Mouse (Mus musculus): ENCODE results near the gene Haus3.

Haus3 gene

DNA sequence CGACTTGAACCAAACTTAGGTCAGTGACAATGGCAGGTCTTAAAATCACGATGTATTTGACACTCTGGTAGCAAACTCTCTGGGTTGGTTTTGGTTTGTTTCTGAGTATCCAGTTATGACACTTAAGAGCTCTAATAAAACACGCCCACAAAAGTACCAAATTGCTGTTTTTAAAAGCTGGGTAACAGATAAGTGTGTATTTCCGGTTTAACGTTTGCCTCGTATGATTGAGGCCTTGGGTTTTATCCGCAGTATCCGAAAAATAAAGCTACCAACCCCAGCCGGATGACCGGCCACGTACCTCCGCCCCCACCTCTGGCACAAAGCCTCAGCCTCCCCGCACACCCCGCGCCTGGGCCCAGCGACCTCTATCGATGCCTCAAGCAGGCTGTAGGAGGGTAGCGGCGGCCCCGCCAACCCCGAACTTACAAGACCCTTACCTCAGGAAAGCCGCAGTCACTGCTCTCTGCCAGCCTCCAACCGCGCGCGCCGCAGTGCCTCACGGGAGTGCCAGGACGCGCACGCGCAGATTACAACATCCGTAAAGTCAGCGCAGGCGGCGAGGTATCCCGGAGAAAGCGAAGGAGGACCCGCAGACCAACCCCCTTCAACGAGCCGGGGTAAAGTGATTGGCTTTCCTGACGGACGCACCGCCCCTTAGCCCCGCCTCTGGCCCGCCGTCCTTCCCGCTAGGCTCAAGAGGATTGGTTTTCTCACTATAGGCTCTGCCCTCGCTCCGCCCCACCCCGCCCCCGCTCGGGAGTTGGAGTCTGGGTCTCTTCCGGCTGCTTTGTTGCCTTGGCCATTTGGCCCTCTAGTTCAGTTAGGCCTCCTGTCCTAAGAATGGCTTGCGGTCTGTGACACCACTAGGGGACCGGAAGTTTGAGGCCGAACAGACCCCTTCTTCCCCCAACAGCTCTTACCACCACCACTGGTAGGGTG lies at the start of gene Haus3, which contains the start of gene Poln:
Gene Haus3 (minus strand): TSS at position 578 of the 942 bp plus-strand sequence.
Gene Poln (minus strand): TSS at position 499 of the 942 bp plus-strand sequence.
- DNase-seq (ENCODE audit: low spot score): peak; percentile 98

DNA sequence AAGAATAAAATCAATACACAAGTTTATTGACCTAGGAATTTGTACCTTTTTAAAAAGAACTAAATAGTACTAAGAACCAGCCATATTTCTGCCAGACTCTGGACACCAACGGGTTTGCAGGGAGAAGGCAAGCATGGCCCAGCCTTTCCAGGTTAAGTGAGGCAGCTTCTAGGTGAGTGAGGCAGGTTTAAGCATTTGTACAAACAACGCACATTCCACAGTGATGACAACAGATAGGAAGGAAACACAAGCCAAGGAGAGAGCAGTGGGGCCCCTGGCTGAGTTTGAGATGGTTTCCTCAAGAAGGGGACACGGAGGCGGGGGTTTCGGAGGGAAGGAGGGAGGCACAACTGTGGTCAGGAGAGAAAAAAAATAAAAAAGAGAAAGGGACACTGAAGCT lies 49.3 kb upstream of the Haus3 start:
- no peak for DNase-seq (ENCODE audit: low spot score)

DNA sequence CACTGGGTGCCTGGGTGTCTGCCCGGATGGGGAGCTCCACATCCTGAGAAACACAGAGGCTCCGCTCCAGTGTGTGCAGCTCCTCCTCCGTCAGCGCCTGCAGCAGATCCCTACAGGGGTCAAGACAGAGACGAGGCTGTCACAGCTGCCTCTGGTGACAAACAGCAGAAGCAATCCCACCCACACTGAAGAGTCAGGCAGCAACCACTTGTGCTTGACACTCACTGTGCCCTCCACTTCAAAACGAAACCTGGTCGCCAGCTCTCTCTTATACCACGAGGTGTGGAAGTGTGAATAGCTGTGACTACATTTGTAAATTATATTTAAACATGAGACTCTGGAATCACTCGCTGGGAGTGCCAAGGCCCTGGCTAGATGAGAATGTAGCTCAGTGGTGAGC lies 48.4 kb upstream of the Haus3 start:
- DNase-seq (ENCODE audit: low spot score): no peak

DNA sequence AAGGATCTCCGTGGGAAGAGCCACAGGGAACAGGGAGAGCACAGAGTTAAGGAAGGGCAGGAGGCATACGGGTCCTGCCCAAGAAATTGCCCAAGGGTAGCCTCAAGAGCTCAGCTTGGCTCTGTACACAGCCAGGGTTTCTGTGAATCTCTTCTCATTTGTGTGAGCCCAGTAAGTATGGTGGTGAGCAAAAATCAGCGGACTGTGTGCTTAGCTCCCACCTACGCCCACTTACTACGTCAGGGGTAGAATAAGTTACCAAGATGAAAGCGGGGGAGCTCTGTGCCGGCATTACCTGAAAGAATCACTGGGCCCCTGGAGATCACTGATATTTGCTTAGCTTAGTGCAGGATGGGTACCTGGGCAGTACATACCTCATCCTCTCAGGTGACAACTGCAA lies 46.7 kb upstream of the Haus3 start:
- DNase-seq (ENCODE audit: low spot score): no peak

DNA sequence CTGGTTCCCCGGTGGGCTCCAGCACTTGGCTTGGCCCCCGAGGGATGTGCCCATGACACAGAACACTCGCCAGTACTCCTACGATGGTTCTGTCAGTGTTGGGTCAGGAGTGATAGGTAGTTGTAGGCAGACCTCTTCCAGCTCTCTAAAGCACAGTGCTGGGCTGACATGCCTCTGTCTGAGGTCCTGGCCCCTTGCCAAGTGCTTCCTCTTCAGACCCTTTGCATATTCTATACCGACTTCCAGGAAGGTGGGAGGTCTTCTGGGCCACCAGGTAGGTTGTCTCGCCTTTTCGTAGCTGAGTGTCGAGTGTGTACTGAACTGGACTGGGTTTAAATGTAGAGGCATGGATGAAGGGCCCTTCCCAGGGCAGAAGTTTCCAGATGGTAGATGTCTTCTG lies 44.3 kb upstream of the Haus3 start:
- DNase-seq (ENCODE audit: low spot score): no peak

DNA sequence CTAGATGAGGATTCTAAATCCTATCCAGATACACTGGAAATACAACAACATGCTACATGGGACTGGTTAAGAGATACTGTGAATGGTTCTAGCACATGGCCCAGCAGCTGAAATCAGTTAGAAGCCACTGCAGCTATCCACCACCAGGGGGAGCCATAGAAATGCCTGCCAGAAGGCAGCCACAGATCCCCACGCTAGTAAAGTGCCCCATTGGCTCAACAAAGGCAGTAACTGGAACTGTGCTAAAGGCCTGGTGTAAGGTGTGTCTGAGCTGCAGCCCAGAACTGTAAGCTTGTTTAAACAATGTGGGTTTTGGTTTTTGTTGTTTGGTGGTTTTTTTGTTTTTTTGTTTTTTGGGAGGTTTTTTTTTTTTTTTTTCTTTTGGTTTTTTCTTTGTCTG lies 41.0 kb upstream of the Haus3 start:
- DNase-seq (ENCODE audit: low spot score): peak; percentile 71

DNA sequence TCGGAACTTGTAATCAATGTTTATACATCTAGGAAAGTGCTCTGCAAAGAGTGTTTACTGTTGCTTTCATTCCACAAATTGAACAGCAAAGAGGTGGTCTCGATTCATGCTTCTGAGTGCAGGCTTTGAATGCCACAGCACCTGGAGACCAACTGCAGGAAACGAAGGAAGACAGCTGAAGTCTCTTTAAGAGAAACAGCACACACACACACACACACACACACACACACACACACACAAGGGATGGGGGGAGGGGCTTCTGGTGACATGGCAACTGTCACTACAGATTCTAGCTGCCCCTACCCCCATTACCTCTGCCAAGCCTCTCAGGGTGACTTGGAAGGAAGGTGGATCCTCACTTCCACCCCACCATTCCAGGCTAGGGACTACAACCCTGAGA lies 38.2 kb upstream of the Haus3 start:
- DNase-seq (ENCODE audit: low spot score): no peak

DNA sequence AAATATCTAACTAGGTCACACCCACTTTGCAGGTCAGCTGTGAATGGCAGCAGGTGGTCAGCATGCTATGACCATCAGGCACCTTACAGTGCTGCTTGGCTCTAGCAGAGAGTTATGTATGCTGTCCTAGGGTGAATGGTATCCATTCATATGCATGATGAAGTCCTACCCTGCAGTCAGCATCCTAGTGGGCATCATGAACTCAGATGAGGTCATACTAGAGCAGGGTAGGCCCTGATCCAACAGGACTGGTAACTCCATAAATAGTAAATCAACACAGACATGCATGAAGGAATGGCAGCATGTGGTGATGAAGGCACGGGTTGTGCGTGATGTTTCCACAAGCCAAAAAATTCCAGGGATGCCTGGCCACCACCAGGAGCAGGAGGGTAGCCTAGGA lies 36.5 kb upstream of the Haus3 start:
- no peak for DNase-seq (ENCODE audit: low spot score)

DNA sequence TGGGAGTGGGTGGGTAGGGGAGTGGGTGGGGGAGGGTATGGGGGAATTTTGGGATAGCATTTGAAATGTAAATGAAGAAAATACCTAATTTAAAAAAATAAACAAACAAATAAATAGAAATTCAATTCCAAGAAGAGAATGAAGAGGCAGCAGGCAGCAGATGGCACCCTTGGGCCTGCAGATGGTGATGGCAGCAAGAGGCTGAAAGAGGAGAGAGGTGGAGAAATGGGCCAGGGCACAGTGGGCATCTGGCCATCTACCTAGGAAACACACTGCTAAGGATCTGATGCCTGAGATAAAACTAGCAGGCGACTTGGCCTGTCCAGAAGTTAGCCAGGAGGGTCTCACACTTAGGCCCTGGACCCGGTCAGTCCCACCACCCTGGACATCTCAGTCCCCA lies 35.6 kb upstream of the Haus3 start:
- DNase-seq (ENCODE audit: low spot score): no peak

DNA sequence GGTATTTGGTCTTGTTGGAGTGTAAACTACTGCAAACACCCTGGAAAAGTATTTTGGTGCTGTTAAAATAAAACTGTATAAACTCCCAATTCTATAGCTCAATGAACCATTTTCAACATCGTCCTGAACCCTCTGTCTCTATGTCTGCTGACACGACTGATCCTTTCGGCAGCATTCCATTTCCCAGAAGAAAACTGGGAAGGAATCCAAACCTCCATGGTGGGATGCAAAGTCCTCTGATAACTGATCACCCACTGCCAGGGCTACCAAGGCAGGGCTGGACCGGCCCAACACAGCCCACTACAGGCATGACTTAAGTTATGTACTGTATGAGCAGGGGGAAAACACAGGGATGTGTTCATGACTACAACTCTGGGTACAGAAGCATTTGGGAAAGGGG lies 32.7 kb upstream of the Haus3 start:
- DNase-seq (ENCODE audit: low spot score): no peak

DNA sequence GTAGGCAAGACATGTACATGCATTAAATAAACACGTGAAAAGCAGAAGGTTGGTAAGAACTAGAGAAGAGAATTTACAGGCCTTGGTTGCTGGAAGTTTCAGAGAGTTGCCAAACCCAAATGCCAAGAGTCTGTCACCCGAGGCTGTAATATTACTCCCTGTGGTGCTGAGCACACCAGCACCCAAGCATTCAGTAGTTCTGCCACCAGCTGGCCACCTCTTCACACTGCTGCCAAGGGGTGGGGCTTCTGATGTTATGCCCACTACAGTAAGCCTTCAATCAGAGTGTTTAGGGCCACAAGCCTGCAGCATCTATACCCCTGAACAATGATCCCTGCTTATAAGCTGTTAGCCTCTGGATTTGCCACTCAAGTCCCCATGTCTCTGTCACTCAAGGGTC lies 32.1 kb upstream of the Haus3 start:
- no peak for DNase-seq (ENCODE audit: low spot score)

DNA sequence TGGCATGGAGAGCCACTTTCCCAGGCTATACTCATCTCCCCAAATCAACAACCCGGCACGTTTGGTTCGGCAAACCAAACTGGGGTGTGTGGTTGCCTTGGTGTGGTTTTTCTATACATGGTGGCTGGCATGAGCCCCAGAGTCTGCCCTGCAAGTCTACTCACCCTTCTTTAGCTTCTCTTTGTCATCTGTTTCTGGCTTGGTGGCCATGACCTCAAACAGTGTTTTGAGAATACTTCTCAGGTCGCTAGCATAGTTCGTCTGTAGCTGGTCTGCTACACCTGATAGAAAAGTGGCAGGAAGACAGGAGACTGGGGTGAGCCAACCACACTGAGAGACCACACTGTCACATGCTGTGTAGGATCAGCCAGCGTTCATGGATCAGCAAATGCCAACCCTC lies 29.3 kb upstream of the Haus3 start:
- DNase-seq (ENCODE audit: low spot score): no peak

DNA sequence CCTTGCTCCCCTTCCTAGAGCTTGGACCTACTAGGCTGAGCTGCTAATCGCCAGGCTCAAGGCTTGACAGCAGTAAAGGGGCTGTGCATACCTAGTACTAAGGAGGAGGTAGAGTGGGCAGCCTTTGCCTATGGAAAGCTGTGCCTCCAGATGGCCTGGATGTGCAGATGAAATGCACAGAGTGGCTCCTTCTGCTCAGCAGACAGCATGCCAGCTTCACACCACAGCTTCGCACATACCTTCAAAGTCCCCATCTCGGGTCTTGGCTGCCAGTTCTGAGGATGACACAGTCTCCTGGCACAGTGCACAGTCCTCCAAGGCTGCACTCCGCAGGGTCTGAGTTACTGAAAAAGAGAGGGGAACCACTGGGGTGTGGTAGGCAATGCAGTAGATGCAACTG lies 27.9 kb upstream of the Haus3 start:
- no peak for DNase-seq (ENCODE audit: low spot score)

DNA sequence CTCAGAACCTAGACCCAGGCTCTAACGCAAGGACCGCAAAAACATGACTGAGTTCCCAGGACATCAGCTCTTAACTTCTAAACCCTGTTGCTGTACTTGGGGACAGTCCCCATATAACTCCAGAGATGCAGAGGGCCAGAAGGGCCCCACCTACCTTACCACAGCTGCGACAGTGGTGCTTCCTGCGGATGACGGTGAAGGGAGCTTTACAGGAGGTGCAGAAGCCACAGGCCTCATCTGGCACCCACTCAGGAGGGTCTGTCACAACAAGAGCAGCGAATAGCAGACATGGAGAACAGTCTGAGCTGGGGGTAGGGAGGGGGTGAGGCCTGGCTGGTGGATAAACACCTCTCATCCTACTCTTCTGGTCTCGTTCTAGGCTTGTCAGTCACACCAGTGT lies 27.1 kb upstream of the Haus3 start:
- DNase-seq (ENCODE audit: low spot score): no peak

DNA sequence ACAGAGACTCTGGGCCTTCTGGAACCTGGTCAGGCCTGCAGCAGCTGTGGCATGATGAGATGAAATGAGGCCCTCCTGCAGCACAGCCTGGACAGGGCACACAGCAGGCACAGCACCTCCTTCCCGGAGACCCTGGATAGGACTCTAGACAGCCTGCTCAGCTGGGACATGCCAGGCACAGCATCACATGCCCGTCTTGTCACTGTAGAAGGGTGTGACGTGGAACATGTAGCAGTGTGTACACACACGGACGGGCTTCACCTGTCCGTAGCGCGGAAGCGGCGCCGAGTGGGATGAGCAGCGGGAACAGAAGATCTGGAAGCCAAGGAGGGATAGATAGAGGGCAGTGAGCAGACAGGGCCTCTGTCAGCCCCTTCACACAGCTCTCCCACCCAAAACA lies 26.5 kb upstream of the Haus3 start:
- no peak for DNase-seq (ENCODE audit: low spot score)

DNA sequence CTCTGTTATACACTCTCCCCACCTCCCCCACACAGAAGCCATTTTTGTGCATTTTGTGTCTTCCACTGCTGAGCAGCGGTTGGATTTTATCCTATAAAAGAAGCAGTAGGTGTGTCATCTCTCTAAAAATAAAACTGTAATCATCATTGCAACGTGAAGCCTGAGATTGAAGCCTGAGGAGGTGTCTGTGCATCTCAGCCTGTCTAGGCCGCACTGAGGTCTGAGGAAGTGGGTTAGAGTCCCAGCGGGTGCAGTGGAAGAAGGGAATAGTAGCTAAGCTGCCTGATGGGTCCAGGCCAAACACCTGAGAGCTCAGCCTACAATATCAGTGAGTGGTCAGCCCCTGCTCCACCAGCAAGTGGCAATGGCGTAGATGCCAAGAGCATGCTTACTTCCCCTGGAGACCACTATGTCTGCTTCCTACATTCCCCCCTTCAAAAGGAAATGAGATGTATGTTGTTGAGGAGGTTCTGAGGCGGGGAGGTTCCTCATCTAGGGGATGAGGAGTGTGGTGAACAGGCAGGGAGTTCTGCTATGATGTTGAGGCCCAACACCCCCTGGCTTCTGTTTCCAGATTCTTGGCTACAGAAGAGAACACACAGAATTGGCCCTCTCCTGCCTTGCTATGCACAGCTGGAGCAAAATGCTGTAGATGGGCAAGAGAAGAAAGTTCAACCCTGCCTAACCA lies 25.8 kb upstream of the Haus3 start:
- DNase-seq (ENCODE audit: low spot score): no peak

DNA sequence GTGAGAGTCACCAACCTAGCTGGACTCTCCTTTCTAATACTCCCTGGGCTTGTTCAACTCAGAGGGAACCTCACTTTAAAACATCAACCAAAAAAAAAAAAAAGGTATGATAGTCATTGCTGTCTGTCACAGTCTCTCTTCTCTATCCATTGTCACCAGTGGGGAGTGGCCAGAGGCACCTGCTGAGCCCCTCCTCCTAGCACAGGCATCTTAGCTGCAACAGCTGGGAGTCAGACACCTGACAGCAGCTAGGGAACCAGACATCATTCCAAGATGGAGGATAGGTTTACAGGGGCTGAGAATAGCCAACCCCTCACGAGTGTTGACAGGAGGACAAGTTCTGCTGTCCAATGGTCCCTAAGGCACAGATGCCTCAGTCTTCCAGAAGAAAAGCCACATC lies 25.1 kb upstream of the Haus3 start:
- no peak for DNase-seq (ENCODE audit: low spot score)

DNA sequence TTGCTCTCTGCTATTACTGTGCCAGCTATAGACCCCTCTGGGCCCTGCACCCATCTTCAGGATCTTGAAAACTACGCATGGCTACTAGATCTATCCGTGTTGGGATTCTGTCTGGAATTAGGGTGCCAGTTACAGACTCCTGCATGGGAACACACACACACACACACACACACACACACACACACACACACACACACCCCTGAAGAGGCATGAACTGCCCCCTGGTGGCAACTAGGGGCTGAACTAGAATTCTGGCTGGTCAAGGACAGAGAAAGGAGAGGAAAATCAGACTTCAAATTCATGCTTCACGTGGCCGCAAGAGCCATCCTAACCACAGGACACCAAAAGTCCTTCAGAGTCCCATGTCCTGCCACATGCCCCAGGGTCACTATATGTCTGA lies 22.5 kb upstream of the Haus3 start:
- DNase-seq (ENCODE audit: low spot score): no peak

DNA sequence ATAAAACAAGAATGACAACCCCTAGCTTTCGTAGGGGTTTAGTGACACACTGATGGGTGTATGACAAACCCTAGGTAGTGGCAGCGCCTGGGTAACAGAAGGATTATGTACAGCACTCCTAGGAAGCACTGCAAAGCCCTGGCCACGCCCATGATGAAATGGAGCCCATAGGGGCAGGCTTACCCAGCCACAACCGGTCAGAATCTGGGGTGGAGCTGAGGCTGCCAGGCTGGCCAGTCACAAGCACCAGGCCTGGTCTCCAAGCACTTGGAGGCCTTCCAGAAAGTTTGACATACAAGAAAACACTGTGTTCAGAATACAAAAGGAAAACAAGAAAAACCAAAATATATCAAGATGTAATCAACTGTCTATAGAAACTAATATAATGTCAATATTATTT lies 21.7 kb upstream of the Haus3 start:
- DNase-seq (ENCODE audit: low spot score): no peak

DNA sequence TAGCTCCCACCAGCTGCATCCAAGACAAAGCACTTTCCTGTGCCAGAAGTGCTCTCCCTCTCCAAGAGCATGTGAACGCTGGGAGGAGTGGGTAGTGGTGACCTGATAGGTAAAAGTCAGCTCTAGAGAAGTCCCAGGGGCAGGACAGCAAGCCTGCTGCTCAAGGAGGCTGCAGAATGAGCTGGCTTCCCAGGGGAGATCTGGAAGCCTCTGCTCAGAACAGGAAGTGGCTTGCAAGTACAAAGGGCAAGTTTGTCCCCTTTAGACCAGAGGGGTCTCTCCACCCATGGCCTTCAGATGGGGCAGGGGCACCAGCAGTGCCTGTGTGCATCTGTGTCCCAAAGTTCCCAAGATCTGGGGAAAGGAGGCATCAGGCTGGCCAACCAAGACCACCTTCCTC lies 20.2 kb upstream of the Haus3 start:
- DNase-seq (ENCODE audit: low spot score): no peak

DNA sequence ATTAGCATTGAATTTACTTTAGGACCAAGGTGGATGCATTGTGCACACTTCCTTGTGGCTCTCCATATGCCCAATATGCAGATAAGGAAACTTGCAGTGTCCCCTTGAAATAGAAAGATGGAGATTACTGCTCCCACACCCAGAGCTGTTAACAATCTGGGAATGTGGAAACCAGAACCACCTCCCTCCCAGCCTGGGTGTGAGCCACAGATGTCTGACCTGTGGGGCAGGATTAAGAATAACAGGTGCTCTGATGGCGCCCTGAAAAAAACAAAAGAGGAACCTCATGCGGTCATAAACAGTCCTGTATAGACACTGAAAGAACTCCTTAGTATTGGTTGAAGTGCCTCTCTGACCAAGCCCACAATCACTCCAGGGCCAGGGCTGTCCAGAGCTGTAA lies 19.5 kb upstream of the Haus3 start:
- DNase-seq (ENCODE audit: low spot score): no peak

DNA sequence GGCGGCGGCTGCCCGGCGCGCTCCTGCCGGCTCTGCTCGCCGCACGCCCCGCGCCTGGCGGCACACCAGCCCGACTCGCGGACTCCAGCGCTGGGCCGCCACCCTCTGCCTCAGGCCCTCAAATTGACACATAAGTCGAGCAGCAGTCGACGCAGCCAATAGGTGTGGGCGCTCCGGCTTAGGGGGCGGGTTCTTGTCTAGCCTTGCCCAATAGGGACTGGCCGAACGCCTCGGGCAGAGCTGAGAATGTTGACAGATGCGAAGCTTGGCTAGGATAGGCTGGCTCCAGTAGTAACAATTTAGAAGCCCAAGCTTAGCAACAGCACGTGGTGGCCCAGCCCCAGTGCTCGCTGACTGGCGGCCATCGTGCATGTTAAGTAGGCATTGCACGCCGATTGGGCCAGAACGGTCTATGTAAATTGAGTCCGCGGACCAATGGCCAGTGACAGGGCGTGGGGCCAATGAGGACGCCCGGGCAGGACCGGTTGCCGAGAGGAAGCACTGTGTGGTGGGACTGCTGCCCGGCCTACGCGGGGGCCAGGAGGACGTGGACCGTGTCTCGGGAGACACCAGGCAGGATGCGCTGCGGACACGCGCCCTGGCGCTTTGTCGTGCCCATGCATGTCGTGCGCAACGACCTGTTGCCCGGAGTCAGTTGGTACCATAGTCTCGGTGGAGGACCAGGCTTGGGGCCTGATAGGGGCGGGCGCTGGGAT lies 18.4 kb upstream of the Haus3 start, which contains the start of gene Mxd4:
Gene Mxd4 (minus strand): TSS at position 120 of the 716 bp plus-strand sequence.
- peak; percentile 96 for DNase-seq (ENCODE audit: low spot score)

DNA sequence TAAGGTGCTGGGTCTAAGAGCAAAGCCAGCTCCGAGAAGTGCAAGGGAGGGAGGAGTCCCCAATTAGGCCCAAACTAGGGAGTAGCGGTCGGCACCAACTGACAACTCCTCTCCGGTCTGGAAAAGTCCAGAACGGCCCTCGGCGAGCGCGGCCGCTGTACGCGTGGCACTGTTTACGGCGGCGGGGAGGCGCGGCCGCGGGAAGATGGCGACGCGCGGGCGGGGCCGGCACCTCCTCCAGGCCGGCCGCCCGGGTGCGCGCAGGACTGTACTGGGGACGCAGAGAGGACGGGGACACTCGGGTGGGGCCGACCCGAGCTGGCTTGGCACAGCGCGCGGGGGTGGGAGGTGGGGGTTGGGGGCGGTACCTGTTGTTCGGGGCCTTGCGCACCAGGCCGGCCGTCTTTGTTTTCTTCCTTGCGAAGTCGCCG lies 17.6 kb upstream of the Haus3 start:
- DNase-seq (ENCODE audit: low spot score): no peak

Measured in c-Kit-positive CD71-positive TER-119-positive erythroid progenitor cells, embryonic 14.5 days (primary cell).